Mouse (Mus musculus) frontal cortex, adult (tissue): ENCODE results near the gene Bcl11b.
A peak's percentile ranks its signal among the peaks of the same experiment; 100 is the strongest.

Experiments used
- ATAC-seq: cut with Nextera tagmentation; 2 replicates; pipeline ENCODE4 v1.9.2; 2017; ENCODE audit warnings: mild to moderate bottlenecking, moderate library complexity, mixed read lengths; ENCODE audit not compliant: low TSS enrichment

Bcl11b gene

GRCm38 (mm10) chr12:107890326-107890725 is 113.1 kb downstream of the Bcl11b start:
- no peak for ATAC-seq

- ATAC-seq, result no peak
These were observed 113.6 kb downstream of the Bcl11b start for GRCm38 (mm10) chr12:107889841-107890240.

DNA sequence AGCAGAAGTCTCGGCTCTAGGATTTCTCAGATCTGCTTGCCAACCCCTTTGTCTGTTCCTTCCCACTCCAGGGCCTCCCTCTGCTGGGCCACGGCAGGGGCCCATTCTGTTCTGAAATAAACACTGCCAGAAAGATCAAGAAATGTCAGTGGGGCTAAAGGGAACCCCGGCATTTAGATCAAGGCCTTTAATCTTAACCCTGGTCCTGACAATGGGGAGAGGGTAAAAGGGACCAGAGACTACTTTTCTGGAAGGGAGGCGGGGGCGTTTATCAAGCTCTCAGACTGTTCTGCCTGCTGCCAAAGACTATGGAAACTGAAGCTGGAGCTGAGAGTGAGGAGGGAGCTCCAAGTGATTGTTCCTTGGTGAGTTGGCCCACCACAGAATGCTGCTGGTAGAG is 114.8 kb downstream of the Bcl11b start:
- peak; percentile 49 for ATAC-seq

DNA sequence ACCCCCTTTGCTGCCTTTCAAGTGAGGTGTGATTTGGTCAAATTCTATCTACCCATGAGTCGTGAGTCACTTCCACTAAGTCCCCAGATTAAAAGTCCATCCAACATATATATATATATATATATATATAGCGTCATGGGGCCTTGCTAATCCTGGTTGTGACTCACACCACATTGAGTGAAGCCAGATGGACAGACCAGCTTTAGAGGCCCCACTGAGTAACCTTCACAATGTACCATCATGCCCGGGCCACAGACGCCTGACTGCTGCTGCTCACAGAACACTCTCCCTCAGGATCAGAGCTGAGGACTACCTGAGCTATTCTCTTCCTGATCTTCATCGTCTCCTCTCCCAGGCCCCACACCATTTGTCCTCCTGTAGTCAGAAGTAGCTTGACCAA is 115.4 kb downstream of the Bcl11b start:
- ATAC-seq, result no peak

GRCm38 (mm10) chr12:107887621-107888020 is 115.8 kb downstream of the Bcl11b start:
- ATAC-seq, result no peak

GRCm38 (mm10) chr12:107884330-107885065 is 118.9 kb downstream of the Bcl11b start:
- no peak for ATAC-seq

- no peak for ATAC-seq
These were observed 121.7 kb downstream of the Bcl11b start for GRCm38 (mm10) chr12:107881726-107882125.

DNA sequence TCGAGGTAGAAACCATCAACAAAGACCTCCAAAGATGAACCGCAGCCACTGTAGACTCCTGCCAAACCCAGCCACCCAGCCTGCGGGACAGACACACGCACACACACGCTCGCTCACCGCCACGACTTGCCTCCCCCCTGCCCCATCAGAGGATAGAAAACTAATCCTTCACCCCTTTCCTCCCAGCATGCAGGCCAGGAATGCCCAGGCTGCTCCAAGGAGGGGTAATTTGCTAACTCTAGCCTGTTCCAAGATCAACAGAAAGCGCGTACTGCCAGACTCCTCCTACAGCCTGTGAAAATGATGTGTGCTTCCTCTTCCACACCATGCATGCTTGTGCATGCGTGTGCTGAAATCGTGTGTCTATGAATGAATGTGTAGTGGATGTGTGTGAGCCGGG is 122.7 kb downstream of the Bcl11b start:
- ATAC-seq, result no peak

DNA sequence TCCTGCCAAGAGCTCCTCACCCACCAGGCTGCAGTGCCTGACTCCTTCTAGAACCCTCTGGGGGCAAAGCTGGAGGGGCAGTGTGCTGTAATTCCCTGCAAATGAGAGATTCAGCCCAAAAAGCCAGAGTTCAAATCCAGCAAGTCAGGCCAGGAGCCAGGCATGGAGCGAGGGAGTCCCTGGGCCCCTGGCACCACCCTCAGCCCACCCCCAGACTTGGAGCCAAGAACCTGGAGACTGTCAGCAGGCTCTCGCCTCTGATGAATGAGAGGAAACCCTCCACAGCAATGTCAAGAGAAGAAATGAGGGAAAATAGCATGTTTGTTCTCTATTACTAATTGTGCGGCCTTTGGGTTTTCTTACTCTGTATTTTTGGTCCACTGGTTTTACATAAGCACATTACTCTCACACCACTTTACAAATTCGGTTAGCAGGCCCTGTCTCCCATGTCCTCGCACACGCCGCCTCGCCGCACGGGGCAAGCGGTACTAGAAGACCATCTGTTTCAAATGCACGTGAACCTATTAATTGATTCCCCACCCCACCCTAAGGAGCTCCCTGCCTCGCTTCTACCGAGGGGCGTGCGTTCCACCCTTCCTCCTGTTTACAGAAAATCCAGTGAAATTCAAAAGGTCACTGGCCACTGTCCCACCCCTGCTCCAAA is 124.2 kb downstream of the Bcl11b start:
- ATAC-seq, result no peak

GRCm38 (mm10) chr12:107876237-107876636 is 127.2 kb downstream of the Bcl11b start:
- no peak for ATAC-seq

DNA sequence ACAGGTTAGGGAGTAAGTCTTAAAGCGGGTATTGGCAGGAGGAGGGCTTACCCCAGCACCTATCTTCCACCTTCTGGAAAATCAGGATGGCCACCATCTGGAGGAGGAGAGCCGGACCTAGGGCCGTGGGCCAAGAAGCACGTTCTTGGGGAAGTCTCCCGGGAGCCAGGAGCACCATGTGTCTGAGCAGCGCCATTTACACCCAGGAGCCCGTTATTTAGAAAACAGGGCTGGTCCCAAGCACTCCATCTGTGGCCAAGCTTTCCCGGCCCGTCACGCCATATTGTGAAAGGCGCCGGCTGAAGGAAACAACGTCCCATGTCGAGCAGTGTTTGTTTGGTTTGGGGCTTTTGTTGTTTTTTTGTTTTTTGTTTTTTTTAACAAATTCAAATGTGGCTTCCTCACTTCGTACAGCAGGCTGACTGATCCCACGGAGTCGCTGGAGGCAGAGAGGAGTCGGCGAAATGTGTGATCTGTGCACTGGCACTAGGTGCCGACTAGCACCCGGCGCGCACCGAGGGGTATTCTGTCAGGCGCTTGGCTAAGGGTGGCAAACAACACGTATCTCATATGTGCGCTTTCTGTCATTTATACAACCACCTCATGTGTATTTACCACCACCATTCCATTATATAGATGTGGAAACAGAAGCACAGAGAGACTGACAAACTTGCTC is 128.8 kb downstream of the Bcl11b start:
- ATAC-seq, result no peak; the same call in 1 of the 2 replicates

DNA sequence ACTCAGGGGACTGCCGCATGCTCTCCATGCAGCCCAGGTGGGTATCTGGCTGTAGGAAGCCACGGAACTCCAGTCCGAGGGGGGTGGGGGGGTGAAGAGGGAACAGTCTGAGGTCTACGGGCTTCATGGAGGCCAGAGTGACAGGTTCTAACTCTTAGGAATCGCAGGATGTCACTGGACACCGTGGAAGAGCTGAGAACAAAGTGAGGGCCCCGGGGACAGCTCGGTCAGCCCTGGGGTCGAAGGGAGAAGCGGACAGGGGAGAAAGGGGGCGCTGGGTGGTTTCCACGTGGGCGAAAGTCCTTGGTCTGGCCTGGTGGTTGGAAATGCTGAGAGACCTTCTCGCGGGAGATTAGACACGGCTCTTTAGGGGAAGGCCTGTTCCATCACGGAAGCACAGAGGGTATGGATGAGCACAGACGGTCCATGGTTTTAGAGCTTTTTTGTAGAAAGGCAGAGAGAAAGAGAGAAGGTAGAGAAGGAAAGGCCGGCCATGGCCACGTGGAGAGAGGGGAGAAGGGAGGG is 133.8 kb downstream of the Bcl11b start:
- ATAC-seq, result no peak

GRCm38 (mm10) chr12:107868291-107868690 is 135.1 kb downstream of the Bcl11b start:
- no peak for ATAC-seq
